Mouse (Mus musculus) kidney, adult 11 months (tissue): Measurements from ENCODE around the gene Gzf1.
A peak's percentile ranks its signal among the peaks of the same experiment; 100 is the strongest.

Experiments
- DNase-seq: peaks from one replicate; pipeline ENCODE4 v3.0.0; 2022

Gzf1 gene

DNA sequence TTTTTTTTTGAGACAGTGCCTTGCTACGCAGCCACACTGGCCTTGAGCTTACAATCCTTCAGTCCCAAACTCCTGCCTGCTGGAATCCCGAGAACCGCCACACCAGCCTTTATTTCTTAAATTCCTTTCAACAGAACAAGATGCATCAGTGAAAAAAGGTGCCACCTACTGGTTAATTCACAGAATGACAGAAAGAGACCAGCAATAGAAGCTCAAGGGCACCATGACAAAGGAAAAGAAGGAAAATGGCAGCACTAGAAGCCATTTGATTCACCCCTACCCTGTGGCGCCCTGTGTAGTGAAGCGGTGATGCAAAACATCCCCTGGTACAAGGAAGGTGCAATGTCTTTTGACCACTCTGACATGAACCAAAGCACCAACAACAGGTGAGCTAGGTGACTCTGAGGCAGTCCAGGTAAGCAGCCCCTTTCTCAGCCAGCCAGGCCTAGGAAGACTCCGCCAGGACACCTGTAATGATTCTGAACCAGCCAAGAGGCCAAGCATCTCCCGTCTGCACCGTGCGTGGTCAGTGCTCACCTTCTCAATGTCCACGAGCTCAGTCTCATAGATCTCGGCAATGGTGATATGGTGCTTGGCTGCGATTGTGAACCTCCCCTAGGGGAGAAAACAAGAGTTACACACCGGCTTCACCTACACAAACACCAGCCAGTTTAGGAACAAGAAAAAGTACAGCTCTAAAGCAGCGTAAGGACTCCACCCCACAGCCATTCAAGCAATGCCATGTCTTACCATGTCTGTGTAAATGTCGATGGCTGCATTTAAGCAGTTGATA is 25.8 kb downstream of the Gzf1 start:
- DNase-seq = no peak

DNA sequence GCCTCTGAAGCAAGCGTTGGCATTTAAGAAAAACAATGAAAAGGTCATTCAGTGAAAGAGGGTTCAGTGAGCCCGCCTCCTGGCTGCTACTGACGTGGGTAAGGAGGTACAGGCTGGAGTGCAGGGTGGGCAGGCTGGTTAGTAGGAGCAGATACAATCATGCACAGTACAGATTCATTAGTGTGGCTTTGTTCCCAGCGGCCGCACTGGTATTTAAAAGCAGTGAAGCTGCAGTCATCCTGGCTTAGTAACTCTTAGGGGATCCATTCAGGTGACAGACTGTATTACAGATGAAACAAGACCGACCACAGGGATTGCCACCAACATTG is 26.3 kb downstream of the Gzf1 start:
- DNase-seq = no peak

DNA sequence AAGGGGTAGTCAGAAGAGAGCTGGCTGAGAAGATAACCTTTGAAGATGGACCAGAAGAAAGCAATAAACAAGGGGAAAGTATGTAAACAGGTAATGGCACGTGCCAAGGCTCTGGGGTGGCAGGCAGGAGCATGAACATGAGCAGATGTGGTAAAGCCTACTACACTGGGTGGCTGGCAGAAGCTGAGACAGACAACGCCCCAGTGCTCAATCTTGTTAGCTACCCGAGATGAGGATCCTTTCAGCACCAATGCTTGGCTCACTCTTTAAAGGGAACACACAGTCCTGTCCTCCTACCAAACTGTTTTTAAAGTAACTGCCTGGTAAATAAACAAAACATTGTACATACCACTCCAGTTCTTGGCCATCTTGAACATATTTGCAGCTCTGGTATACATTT is 31.5 kb downstream of the Gzf1 start:
- no peak for DNase-seq

DNA sequence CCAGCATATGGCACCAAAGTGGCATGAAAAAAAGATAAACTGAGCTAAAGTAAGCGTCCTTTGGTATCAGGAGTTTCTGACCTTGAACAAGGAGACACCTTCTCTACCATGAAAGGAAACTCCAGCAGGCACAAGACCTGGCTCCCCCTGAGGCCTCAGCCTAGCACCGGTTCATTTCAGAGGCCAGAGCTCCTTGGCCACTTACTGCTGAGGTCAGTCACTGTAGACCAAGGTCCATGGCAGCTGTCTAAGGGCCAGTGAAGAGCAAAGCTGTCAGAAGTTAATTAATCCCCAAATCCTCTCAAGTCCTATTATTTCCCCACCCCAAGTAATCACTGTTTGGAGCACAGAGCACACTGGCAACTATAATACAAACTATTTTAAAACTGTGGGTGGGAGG is 36.2 kb downstream of the Gzf1 start:
- DNase-seq = peak; percentile 38

DNA sequence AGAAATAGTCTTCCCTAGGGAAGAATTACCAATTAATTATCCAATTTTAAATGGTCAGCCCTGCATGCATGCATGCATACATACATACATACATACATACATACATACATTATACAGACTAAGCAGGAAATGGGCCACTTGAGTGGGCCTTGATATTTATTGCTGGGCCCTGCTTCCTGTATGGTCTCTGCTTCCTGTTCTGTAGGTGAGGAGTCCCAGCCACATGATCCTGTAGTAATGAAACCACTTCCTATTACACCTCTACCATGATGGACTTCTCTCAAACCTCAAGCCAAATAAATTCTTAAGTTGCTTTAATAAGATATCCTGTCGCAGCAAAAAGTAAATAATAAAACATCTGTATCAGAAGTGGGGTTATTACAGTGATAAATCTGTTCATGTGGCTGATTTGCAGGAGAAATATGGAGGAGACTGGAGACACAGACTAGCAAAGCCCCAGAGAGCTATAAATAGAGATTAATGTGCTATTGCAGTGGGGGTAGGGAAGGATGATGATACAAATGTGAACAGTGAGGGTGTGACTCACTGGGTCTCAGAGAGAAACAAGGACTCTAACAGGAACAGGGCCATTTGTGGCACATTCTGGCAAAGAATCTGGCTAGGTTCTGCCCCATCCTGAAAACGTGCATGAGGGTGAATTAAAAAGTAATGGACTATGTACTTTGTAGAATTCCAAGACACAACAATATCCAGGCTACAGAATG is 38.6 kb downstream of the Gzf1 start:
- no peak for DNase-seq

DNA sequence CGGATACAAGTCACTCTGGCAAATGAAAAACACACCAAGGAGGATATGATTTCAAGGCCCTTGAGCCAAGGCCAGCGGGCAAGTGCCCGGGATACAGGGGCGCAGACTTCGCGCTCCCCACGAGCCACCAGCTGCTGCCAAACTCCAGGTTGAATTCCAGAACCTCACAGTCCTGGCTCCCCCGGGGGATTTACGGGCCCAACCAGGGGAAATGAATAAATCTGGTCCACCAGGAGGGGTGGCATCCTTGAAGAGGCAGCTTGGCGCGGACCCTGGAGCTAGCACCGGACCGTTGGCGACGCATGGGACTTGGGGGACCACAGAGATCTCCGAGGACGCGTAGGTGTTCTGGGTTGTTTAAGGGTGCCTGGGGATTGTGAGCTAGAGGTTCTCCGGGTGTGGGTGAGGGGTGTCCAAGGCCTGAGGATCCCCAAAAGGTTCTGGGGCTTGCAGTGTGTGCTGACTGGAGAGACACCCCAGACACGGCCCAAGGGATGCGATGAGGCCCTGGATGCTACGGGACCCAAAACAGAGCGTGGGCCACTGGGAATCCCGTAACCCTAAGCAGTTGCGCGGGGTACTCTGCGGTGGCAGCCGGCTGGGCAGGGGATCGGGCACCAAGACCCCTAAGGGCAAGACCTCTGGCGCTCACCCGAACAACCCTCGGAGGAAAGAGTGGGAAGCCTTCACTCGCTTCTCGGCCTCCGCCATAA is 50.9 kb downstream of the Gzf1 start:
- peak; percentile 6 for DNase-seq

DNA sequence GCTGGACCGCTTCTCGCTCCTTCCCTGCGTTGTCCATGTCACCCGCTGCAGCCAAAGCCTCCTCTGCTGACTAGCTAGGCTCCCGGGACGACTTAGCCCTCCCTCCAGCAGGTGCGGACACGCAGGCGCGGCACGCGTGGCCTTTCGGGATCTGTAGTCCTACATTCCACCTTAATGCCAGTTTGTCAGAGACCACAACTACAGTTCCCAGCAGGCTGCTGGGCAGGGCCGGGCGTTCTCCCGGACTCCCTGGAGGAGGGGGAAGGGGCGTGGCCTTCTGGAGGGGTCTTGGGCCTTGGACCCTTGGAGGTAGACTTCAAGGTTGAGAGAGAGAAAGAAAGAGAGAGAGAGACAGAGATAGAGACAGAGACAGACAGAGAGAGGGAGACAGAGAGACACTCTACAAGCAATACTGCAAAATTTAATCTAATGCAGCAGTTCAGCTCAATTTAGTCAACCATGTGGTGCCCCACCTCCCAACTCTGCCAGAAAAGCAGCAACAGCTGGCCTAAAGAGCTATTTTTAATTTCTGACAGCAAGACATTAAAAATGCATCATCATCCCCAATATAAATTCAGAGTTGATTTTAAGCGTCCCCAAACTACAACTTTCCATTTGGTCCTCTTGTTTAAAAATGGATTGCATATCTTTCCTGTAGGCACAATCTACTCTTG is 51.6 kb downstream of the Gzf1 start, which contains the start of gene Napb:
Napb (minus strand) TSS at position 141 of the 674 bp plus-strand sequence.
- DNase-seq = peak; percentile 96
